In the genomic region with DNA sequence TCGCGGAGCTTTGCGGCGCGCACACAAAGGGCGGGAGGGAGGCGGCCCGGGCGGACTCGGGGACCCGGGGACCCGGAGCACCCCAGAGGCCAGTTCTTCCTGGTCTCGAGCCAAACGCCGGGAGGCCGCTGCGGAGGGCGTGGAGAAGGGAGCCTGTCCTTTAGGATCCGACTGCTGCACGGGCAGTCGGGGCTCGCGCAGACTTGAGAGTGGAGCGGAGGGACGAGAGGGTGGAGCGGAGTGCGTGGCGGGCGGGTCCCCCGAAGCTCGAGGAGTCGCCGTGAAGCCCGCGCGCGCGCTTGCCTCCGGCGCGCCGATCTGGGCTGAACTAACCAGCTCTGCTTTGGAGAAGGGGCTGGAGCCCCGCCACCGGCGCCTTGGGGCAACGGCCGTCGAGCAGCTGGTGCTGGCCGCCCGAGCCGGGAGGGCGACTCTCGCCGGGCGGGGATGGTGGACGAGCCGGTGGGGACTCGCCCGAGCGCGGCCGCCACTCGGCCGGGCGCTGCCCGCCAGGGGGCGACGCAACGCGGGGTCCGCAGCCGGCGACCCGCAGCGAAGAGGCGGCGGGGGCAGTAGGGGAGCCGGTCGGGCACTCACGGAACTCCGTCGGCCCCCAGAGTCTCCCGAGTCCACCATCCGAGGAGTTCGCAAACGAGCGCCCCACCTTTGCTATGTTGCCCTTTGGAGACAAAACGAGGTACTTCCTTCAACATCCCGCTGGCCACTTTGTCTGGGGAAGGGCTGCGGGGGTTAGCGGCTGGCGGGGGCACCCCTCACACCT, we compare ENCODE assay signal across 8 mouse cellular contexts. TPM values are rescaled to one million over a fixed set of nuclear protein-coding genes. Genes with fewer than 3 reads are reported as not detected.
DNase-seq lines count a peak whose midpoint lies in the region; ATAC-seq and TF ChIP-seq lines count a peak whose summit lies in the region.

No protein-coding gene starts in this region.

- peak overlapping the region; percentile 91 for H3K4me2 ChIP-seq in hindbrain, postnatal 0 days (ENCODE audit: low read depth, low read length)

- peak; percentile 78 for ATAC-seq in hindbrain, postnatal 0 days
- ATAC-seq in megakaryocyte progenitor cell, adult 5-6 weeks (replicated peaks; ENCODE audit: poor library complexity) = peak; percentile 42

- peak; percentile 69 for DNase-seq in ZHBTc4 (ENCODE audit: low read depth, low spot score)
- DNase-seq in cerebellum, postnatal 4 days (ENCODE audit: low spot score in 2 of 2) = peak; percentile 43 to 75
- peak; percentile 83 for DNase-seq in gastrocnemius, postnatal 10 days
- peak; percentile 75 for DNase-seq in hindbrain, postnatal 0 days (ENCODE audit: low spot score)
- peak; percentile 37 to 48 for DNase-seq in left cerebral cortex, postnatal 25 days (ENCODE audit: low spot score in 2 of 2)
- DNase-seq in right cerebral cortex, postnatal 14 days = peak; percentile 54
- DNase-seq in urinary bladder, postnatal 14 days (ENCODE audit: low spot score) = peak; percentile 78

- H3K36me3 ChIP-seq in hindbrain, postnatal 0 days (ENCODE audit: insufficient read depth, low read length) = no peaks in the 10 kb centered on the region

- H3K9ac ChIP-seq in hindbrain, postnatal 0 days (replicated peaks; ENCODE audit: low read length) = peak overlapping the region; percentile 63

- peak; percentile 2; the same call in 1 of the 2 replicates for TF ChIP-seq CTCF in hindbrain, postnatal 0 days (IDR thresholded peaks at IDR 0.05; ENCODE audit: low read depth)

- H3K27ac ChIP-seq in hindbrain, postnatal 0 days = peak overlapping the region; percentile 82

- no peaks in the 10 kb centered on the region for H3K9me3 ChIP-seq in hindbrain, postnatal 0 days (ENCODE audit: low read length)

- H3K4me1 ChIP-seq in hindbrain, postnatal 0 days (ENCODE audit: insufficient read depth, low read length) = no peaks in the 10 kb centered on the region

- under 1% methylated on average over 88 of the region's 92 CpGs for WGBS in hindbrain, postnatal 0 days

- H3K4me3 ChIP-seq in hindbrain, postnatal 0 days (ENCODE audit: low read length) = peak overlapping the region; percentile 76

- intact Hi-C loops in left cerebral cortex, postnatal 25 days (cut with DNase I) = loop anchor here (5.0 kb wide), 3 partner anchors 37 to 83 kb away; no protein-coding TSS in a partner anchor

- no peaks in the 10 kb centered on the region for H3K27me3 ChIP-seq in hindbrain, postnatal 0 days (ENCODE audit: insufficient read depth, low read length)

RNA-seq across cellular contexts. Expression of a gene that starts 1.4 kb away (rescaled TPM):
- total RNA-seq in gastrocnemius, postnatal 10 days (2021) = 10 to 100 TPM; 11.0 to 12.9 TPM
- total RNA-seq in hindbrain, postnatal 0 days (2014; rRNA removed) = 5.3 and 7.9 TPM in 2 replicates
- 1.7 and 2.2 TPM in 2 replicates for polyA plus RNA-seq in hindbrain, postnatal 0 days (2015; fragmentation: Nextera tagmentation; extraction: Ambion mirVana)
- total RNA-seq in left cerebral cortex, postnatal 25 days (2021) = 10 to 100 TPM; 12.6 to 13.3 TPM
- 1.1 TPM in 2 replicates for total RNA-seq in megakaryocyte progenitor cell, adult 5-6 weeks (2015)
- 1.2 and 1.3 TPM in 2 replicates for total RNA-seq in megakaryocyte progenitor cell, adult 5-6 weeks (2017)

Comparison
In these comparisons a context has a peak if more than half of its experiments do, and no peak if none do; other contexts are left out.
1. Peak in every context shown above with its lines: DNase-seq, ATAC-seq, H3K4me3 ChIP-seq and H3K27ac ChIP-seq.